Mouse (Mus musculus): ENCODE measurements around the gene Gm49369.

DNA sequence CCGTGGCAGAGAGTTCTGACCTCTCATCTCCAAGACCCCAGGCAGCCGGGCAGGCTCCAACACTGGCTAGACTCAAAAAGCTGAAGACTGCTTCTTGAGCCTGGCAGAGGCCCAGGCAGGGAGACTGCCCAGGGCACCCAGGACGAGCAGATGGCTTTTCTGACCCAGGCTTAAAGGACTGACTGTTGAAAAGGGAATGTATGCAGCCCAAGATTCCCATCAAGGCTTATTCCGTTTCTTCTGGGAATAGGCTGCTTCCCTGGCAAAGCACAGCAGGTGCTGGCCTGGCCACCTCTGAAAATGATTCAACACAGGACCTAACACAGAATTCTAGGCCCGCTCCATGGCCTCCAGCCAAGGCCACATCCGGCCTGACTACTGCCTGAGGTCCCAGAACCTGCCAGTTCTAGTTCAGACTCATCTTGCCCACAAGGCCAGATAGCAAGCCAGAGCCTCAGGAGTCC, 7.2 kb downstream of the Gm49369 start:
- TF ChIP-seq POLR2A (IDR thresholded peaks at IDR 0.05; ENCODE audit: insufficient read length, low read depth): no peak
- no peak for TF ChIP-seq E2F4 (IDR thresholded peaks at IDR 0.05; ENCODE audit: insufficient read depth)
- no peak for TF ChIP-seq USF1 (IDR thresholded peaks at IDR 0.05; ENCODE audit: low read depth)
- no peak for TF ChIP-seq POLR2AphosphoS2 (IDR thresholded peaks at IDR 0.05; ENCODE audit: insufficient read length, low read depth)
- no peak for TF ChIP-seq TCF12 (IDR thresholded peaks at IDR 0.05; ENCODE audit: insufficient read depth, poor library complexity, severe bottlenecking)
- TF ChIP-seq CEBPB (IDR thresholded peaks at IDR 0.05; ENCODE audit: insufficient read depth, poor library complexity, severe bottlenecking): no peak
- TF ChIP-seq MYOG (IDR thresholded peaks at IDR 0.05; ENCODE audit: control insufficient read depth in 1 of 3, insufficient read depth in 1 of 3, insufficient read length in 2 of 3, low read depth in 2 of 3): peak in 2 of 3 experiments; percentile 34 to 43
- TF ChIP-seq MYOD1 (IDR thresholded peaks at IDR 0.05; ENCODE audit: control insufficient read depth in 1 of 3, insufficient read length in 2 of 3, low read depth in 2 of 3): peak; percentile 10 to 78 (median 61)
- TF ChIP-seq TCF3 (IDR thresholded peaks at IDR 0.05; ENCODE audit: insufficient read length, low read depth): no peak
- TF ChIP-seq MAX (IDR thresholded peaks at IDR 0.05; ENCODE audit: low read depth): no peak
- no peak for TF ChIP-seq SRF (IDR thresholded peaks at IDR 0.05; ENCODE audit: control insufficient read depth, insufficient read length, low read depth)
- no peak for TF ChIP-seq REST (IDR thresholded peaks at IDR 0.05; ENCODE audit: insufficient read depth, insufficient read length)

Data from myocyte (in vitro differentiated cells).